Mouse (Mus musculus): ENCODE data around the gene Foxp1. TPM values are rescaled to one million over a fixed set of nuclear protein-coding genes. Genes with fewer than 3 reads are reported as not detected.

The Foxp1 gene
- polyA plus RNA-seq, 1 experiment, result 129 TPM

GRCm38 (mm10) chr6:98996346-98996745 is 526.2 kb downstream of the Foxp1 start:
- DNase-seq, result no peak
- H3K4me1 ChIP-seq (replicated peaks; ENCODE audit: control insufficient read depth, insufficient read depth, low read length), result peaks cover 19% of the 10 kb centered on the region
- WGBS, result 82% methylated on average over 1 of the region's 1 CpGs

GRCm38 (mm10) chr6:98995681-98996080 is 526.8 kb downstream of the Foxp1 start:
- no peaks in the 10 kb centered on the region for H3K27me3 ChIP-seq (ENCODE audit: control insufficient read depth, insufficient read depth, low read length)
- H3K36me3 ChIP-seq (ENCODE audit: control insufficient read depth, insufficient read depth, low read length), result peaks cover 12% of the 10 kb centered on the region
- no peak overlapping the region for H3K4me3 ChIP-seq (ENCODE audit: control insufficient read depth, insufficient read depth, low read length)
- peaks cover 25% of the 10 kb centered on the region for H3K4me1 ChIP-seq (replicated peaks; ENCODE audit: control insufficient read depth, insufficient read depth, low read length)
- no peak for TF ChIP-seq CTCF (IDR thresholded peaks at IDR 0.05; ENCODE audit: borderline replicate concordance, control insufficient read depth, extremely low read depth, insufficient read depth, low read length, poor library complexity)
- no peak for TF ChIP-seq POLR2A (IDR thresholded peaks at IDR 0.05; ENCODE audit: control insufficient read depth, extremely low read depth, insufficient read depth, low read length, poor library complexity)
- DNase-seq, result no peak
- WGBS, result 94% methylated on average over 4 of the region's 4 CpGs
- no peak overlapping the region for H3K27ac ChIP-seq (ENCODE audit: control insufficient read depth, insufficient read depth, low read length)

More at GRCm38 (mm10) chr6:98996346-98996745, 526.2 kb downstream of the Foxp1 start:
- H3K27ac ChIP-seq (ENCODE audit: control insufficient read depth, insufficient read depth, low read length), result no peak overlapping the region
- TF ChIP-seq CTCF (IDR thresholded peaks at IDR 0.05; ENCODE audit: borderline replicate concordance, control insufficient read depth, extremely low read depth, insufficient read depth, low read length, poor library complexity) (no peak), POLR2A (IDR thresholded peaks at IDR 0.05; ENCODE audit: control insufficient read depth, extremely low read depth, insufficient read depth, low read length, poor library complexity) (no peak)
- H3K27me3 ChIP-seq (ENCODE audit: control insufficient read depth, insufficient read depth, low read length), result no peaks in the 10 kb centered on the region
- H3K4me3 ChIP-seq (ENCODE audit: control insufficient read depth, insufficient read depth, low read length), result no peak overlapping the region
- peaks cover 18% of the 10 kb centered on the region for H3K36me3 ChIP-seq (ENCODE audit: control insufficient read depth, insufficient read depth, low read length)

GRCm38 (mm10) chr6:98994902-98995301 is 527.6 kb downstream of the Foxp1 start:
- DNase-seq, result no peak
- no peak overlapping the region for H3K4me3 ChIP-seq (ENCODE audit: control insufficient read depth, insufficient read depth, low read length)
- 95% methylated on average over 4 of the region's 4 CpGs for WGBS
- TF ChIP-seq POLR2A (IDR thresholded peaks at IDR 0.05; ENCODE audit: control insufficient read depth, extremely low read depth, insufficient read depth, low read length, poor library complexity), result no peak
- no peak for TF ChIP-seq CTCF (IDR thresholded peaks at IDR 0.05; ENCODE audit: borderline replicate concordance, control insufficient read depth, extremely low read depth, insufficient read depth, low read length, poor library complexity)
- peaks cover 4% of the 10 kb centered on the region for H3K36me3 ChIP-seq (ENCODE audit: control insufficient read depth, insufficient read depth, low read length)
- H3K27me3 ChIP-seq (ENCODE audit: control insufficient read depth, insufficient read depth, low read length), result no peaks in the 10 kb centered on the region
- no peak overlapping the region for H3K27ac ChIP-seq (ENCODE audit: control insufficient read depth, insufficient read depth, low read length)
- H3K4me1 ChIP-seq (replicated peaks; ENCODE audit: control insufficient read depth, insufficient read depth, low read length), result peaks cover 32% of the 10 kb centered on the region

- Histone ChIP-seq H3K4me1 (replicated peaks; ENCODE audit: control insufficient read depth, insufficient read depth, low read length) (peaks cover 35% of the 10 kb centered on the region), H3K27me3 (ENCODE audit: control insufficient read depth, insufficient read depth, low read length) (no peaks in the 10 kb centered on the region), H3K27ac (ENCODE audit: control insufficient read depth, insufficient read depth, low read length) (no peak overlapping the region), H3K4me3 (ENCODE audit: control insufficient read depth, insufficient read depth, low read length) (no peak overlapping the region), H3K36me3 (ENCODE audit: control insufficient read depth, insufficient read depth, low read length) (no peaks in the 10 kb centered on the region; the same call in 1 of the 2 replicates)
- TF ChIP-seq CTCF (IDR thresholded peaks at IDR 0.05; ENCODE audit: borderline replicate concordance, control insufficient read depth, extremely low read depth, insufficient read depth, low read length, poor library complexity), result no peak
- TF ChIP-seq POLR2A (IDR thresholded peaks at IDR 0.05; ENCODE audit: control insufficient read depth, extremely low read depth, insufficient read depth, low read length, poor library complexity), result no peak
- no peak for DNase-seq
- WGBS, result 95% methylated on average over 21 of the region's 21 CpGs
These were observed 528.3 kb downstream of the Foxp1 start for GRCm38 (mm10) chr6:98994104-98994787.

GRCm38 (mm10) chr6:98993231-98993630 is 529.3 kb downstream of the Foxp1 start:
- no peak for DNase-seq
- no peak overlapping the region for H3K27ac ChIP-seq (ENCODE audit: control insufficient read depth, insufficient read depth, low read length)
- no peak overlapping the region for H3K4me3 ChIP-seq (ENCODE audit: control insufficient read depth, insufficient read depth, low read length)
- WGBS, result 56% methylated on average over 3 of the region's 3 CpGs
- H3K27me3 ChIP-seq (ENCODE audit: control insufficient read depth, insufficient read depth, low read length), result no peaks in the 10 kb centered on the region
- H3K4me1 ChIP-seq (replicated peaks; ENCODE audit: control insufficient read depth, insufficient read depth, low read length), result peaks cover 35% of the 10 kb centered on the region
- no peaks in the 10 kb centered on the region; the same call in 1 of the 2 replicates for H3K36me3 ChIP-seq (ENCODE audit: control insufficient read depth, insufficient read depth, low read length)
- TF ChIP-seq CTCF (IDR thresholded peaks at IDR 0.05; ENCODE audit: borderline replicate concordance, control insufficient read depth, extremely low read depth, insufficient read depth, low read length, poor library complexity), result no peak
- no peak for TF ChIP-seq POLR2A (IDR thresholded peaks at IDR 0.05; ENCODE audit: control insufficient read depth, extremely low read depth, insufficient read depth, low read length, poor library complexity)

GRCm38 (mm10) chr6:98992772-98993147 is 529.8 kb downstream of the Foxp1 start:
- 19% methylated on average over 7 of the region's 7 CpGs for WGBS
- Histone ChIP-seq H3K27me3 (ENCODE audit: control insufficient read depth, insufficient read depth, low read length) (no peaks in the 10 kb centered on the region), H3K27ac (ENCODE audit: control insufficient read depth, insufficient read depth, low read length) (no peak overlapping the region), H3K4me1 (replicated peaks; ENCODE audit: control insufficient read depth, insufficient read depth, low read length) (peaks cover 35% of the 10 kb centered on the region), H3K36me3 (ENCODE audit: control insufficient read depth, insufficient read depth, low read length) (no peaks in the 10 kb centered on the region; the same call in 1 of the 2 replicates), H3K4me3 (ENCODE audit: control insufficient read depth, insufficient read depth, low read length) (no peak overlapping the region)
- DNase-seq, result no peak
- no peak for TF ChIP-seq POLR2A (IDR thresholded peaks at IDR 0.05; ENCODE audit: control insufficient read depth, extremely low read depth, insufficient read depth, low read length, poor library complexity)
- TF ChIP-seq CTCF (IDR thresholded peaks at IDR 0.05; ENCODE audit: borderline replicate concordance, control insufficient read depth, extremely low read depth, insufficient read depth, low read length, poor library complexity), result no peak
